Mouse (Mus musculus): ENCODE measurements around the gene Pkig.

DNA sequence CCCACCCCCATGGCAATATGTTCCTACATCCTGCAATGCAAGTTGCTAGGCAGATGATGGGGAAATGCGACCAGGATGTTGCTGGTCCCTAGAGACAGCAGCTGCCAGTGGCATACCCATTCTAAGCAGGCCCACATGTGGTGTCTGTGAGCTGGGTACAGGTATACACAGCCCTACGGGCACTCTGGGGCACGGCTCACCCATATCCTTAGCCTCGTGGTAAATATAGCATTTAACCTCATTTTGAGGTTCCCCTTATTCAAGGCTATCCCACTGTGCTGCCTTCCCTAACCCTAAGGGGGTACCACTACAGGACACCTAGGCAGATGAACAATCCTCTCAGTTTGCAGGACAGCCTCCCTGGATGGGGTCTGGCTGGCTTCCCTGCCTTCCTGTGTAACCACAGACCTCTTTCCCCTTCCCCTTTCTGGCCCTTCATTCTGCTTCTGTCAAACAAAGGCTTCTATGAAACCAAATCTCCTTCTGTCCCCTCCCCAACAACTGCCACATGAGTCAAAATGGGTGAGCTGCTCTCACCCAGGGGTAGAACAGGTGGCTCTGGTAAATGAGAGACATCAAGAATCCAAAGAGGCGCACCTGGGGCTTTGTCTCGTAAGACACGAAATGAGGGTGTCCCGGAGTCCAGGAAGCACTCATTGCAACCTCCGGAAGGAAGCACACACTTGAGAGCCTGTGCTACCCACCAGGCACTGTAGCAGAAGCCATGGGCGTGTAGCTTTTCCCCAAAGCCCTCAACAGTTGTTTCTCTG, 86.8 kb downstream of the Pkig start:
- no peak for TF ChIP-seq CTCF (IDR thresholded peaks at IDR 0.05; ENCODE audit: borderline replicate concordance, insufficient read depth, low read depth, low read length)
- TF ChIP-seq POLR2A (IDR thresholded peaks at IDR 0.05; ENCODE audit: borderline replicate concordance, insufficient read depth, low read length), result no peak

Measured in cerebellum, adult 2 months (tissue).